Mouse (Mus musculus): Measurements from ENCODE around the gene Lrrc8d. TPM values are rescaled to one million over a fixed set of nuclear protein-coding genes. Genes with fewer than 3 reads are reported as not detected.

Gene Lrrc8d
- polyA plus RNA-seq, 1 experiment from 2014 or later = 19.2 TPM

DNA sequence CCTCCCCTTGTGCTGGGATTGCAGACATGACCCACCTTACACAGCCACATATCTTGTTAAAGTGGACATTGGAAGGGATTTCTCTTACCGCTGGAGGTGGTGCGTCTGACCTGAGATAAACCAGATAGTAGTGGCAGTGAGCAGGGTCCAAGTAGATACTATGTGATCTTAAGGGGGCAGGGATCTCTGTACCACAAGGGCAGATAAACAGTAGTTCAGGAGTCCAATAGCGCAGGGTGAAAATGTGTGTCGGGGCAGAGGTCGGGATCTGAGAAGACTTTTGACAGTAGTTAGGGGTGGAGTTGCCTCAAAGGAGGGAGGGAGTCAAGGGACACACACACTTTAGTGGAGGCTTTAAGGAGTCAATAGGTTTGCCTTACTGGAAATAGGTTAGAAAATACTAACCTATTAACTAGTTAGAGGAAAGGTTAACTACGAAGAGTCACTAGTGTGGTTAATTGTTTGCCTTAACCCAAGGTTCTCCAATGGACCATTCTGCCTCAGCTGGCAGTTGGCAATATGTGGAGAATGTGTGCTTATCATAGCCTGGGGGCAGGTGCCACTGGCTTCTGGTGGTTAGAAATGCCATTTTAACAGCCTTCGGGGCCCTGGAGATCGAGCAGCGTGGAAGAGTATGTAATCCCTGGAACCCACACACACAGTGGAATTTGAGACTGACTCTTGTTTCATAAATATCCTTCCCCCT is 3.0 kb downstream of the Lrrc8d start:
- Histone ChIP-seq H3K27ac (ENCODE audit: low read depth) (no peak overlapping the region), H3K9me3 (ENCODE audit: control insufficient read depth, low read length) (no peaks in the 10 kb centered on the region), H3K27me3 (replicated peaks; ENCODE audit: control insufficient read depth, insufficient read depth, low read length) (no peaks in the 10 kb centered on the region), H3K36me3 (ENCODE audit: control insufficient read depth, insufficient read depth, low read length) (no peaks in the 10 kb centered on the region), H3K4me2 (ENCODE audit: low read length) (no peak overlapping the region), H3K4me3 (ENCODE audit: low read depth, low read length) (no peak overlapping the region), H3K9ac (ENCODE audit: low read length) (no peak overlapping the region), H3K4me1 (replicated peaks; ENCODE audit: control insufficient read depth, insufficient read depth, low read length) (peaks cover 18% of the 10 kb centered on the region)
- 72% methylated on average over 9 of the region's 9 CpGs for WGBS
- ATAC-seq (replicated peaks; ENCODE audit: low FRiP score, low TSS enrichment, low read depth) (no peak), DNase-seq (ENCODE audit: low spot score) (no peak)

DNA sequence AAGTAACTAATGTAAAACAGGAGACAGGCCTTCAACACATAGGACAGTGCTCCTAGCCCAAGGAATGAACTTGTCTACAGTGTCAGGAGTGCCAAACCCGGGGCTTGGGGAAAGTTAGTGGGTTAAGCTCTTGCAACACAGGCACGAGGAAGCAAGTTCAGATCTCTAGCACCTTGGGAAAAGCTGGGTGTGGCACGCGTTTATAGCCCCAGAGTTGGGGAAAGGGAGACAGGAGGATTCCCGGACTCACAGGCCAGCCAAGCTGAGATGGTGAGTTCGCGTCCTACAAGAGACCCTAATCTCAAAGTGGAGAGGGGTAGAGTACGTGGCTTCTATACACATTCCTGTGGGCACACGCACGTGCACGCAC is 3.5 kb downstream of the Lrrc8d start:
- Histone ChIP-seq H3K9ac (ENCODE audit: low read length) (no peak overlapping the region), H3K36me3 (ENCODE audit: control insufficient read depth, insufficient read depth, low read length) (no peaks in the 10 kb centered on the region), H3K4me1 (replicated peaks; ENCODE audit: control insufficient read depth, insufficient read depth, low read length) (peaks cover 18% of the 10 kb centered on the region), H3K27me3 (replicated peaks; ENCODE audit: control insufficient read depth, insufficient read depth, low read length) (no peaks in the 10 kb centered on the region), H3K4me3 (ENCODE audit: low read depth, low read length) (no peak overlapping the region), H3K9me3 (ENCODE audit: control insufficient read depth, low read length) (no peaks in the 10 kb centered on the region), H3K27ac (ENCODE audit: low read depth) (no peak overlapping the region), H3K4me2 (ENCODE audit: low read length) (no peak overlapping the region)
- WGBS = 85% methylated on average over 11 of the region's 11 CpGs
- DNase-seq (ENCODE audit: low spot score) = no peak
- ATAC-seq (replicated peaks; ENCODE audit: low FRiP score, low TSS enrichment, low read depth) = no peak

DNA sequence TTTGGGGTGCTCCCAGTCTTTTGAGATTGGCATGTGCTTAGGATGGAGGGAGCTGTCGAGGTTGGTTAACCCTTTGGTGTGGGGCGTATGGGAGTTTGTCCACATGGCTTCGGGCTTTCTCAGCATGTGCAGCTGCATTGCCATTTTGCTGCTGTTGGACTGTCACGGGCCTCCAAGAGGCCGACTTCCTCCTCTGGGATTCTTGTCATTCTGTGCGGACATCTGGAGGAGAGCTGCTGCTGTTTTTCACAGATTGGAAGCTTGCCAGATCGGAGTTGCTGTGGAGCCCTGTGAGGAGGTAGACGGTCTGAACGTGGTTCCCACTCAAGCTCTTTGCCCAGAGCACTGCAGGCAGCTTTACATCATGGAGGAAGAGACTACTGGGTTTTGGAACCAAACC is 4.8 kb downstream of the Lrrc8d start:
- no peak overlapping the region for H3K9ac ChIP-seq (ENCODE audit: low read length)
- no peak overlapping the region for H3K4me3 ChIP-seq (ENCODE audit: low read depth, low read length)
- ATAC-seq (replicated peaks; ENCODE audit: low FRiP score, low TSS enrichment, low read depth) (no peak), DNase-seq (ENCODE audit: low spot score) (peak; percentile 65)
- H3K27ac ChIP-seq (ENCODE audit: low read depth) = no peak overlapping the region
- 29% methylated on average over 9 of the region's 9 CpGs for WGBS
- peaks cover 18% of the 10 kb centered on the region for H3K4me1 ChIP-seq (replicated peaks; ENCODE audit: control insufficient read depth, insufficient read depth, low read length)
- H3K36me3 ChIP-seq (ENCODE audit: control insufficient read depth, insufficient read depth, low read length) = no peaks in the 10 kb centered on the region
- H3K27me3 ChIP-seq (replicated peaks; ENCODE audit: control insufficient read depth, insufficient read depth, low read length) = no peaks in the 10 kb centered on the region
- no peak overlapping the region for H3K4me2 ChIP-seq (ENCODE audit: low read length)
- H3K9me3 ChIP-seq (ENCODE audit: control insufficient read depth, low read length) = no peaks in the 10 kb centered on the region

DNA sequence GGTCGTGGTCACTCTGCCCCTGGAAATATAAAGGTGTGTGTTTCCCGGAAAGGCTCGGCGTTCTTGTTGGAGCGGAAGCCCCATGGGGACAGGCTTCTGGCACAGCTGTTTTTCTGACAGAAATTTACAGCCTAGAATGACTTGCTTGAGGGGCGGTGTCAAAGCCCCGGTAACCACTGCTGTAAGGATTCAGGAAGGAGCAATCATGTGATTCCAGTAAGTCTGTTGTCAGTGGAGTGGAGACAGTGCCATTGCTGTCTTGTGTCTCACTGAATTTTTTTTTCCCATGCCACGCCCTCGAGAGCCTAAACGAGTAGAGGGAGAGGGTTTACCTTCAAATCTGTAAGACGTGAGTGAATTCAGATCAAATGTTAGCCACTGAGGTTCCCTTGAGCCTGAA is 6.9 kb downstream of the Lrrc8d start:
- H3K4me3 ChIP-seq (ENCODE audit: low read depth, low read length) = no peak overlapping the region
- no peak for DNase-seq (ENCODE audit: low spot score)
- H3K36me3 ChIP-seq (ENCODE audit: control insufficient read depth, insufficient read depth, low read length) = no peaks in the 10 kb centered on the region
- peaks cover 14% of the 10 kb centered on the region for H3K4me1 ChIP-seq (replicated peaks; ENCODE audit: control insufficient read depth, insufficient read depth, low read length)
- no peak for ATAC-seq (replicated peaks; ENCODE audit: low FRiP score, low TSS enrichment, low read depth)
- no peaks in the 10 kb centered on the region for H3K9me3 ChIP-seq (ENCODE audit: control insufficient read depth, low read length)
- WGBS = 74% methylated on average over 11 of the region's 11 CpGs
- no peak overlapping the region for H3K27ac ChIP-seq (ENCODE audit: low read depth)
- no peaks in the 10 kb centered on the region for H3K27me3 ChIP-seq (replicated peaks; ENCODE audit: control insufficient read depth, insufficient read depth, low read length)
- H3K9ac ChIP-seq (ENCODE audit: low read length) = no peak overlapping the region
- H3K4me2 ChIP-seq (ENCODE audit: low read length) = no peak overlapping the region

DNA sequence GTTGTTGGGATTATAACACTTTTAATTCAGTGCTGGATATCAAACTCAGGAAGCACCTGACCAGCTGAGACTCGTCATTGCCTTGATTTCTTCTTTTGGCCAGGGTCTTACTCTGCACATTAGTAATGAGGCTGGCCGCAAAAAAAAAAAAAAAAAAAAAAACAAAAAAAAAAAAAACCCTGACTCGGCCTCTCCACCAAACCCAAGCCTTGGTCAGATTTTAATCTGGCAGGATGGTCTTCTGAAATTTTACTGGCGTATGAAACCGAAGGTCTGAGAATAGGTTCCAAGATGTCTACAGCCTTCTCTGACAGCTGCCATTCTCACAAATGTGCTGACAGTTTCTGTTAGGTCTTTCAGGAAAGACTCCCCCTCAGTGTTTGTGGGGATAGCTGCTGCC is 8.5 kb downstream of the Lrrc8d start:
- no peak for ATAC-seq (replicated peaks; ENCODE audit: low FRiP score, low TSS enrichment, low read depth)
- Histone ChIP-seq H3K4me1 (replicated peaks; ENCODE audit: control insufficient read depth, insufficient read depth, low read length) (peaks cover 10% of the 10 kb centered on the region), H3K9ac (ENCODE audit: low read length) (no peak overlapping the region), H3K4me2 (ENCODE audit: low read length) (no peak overlapping the region), H3K9me3 (ENCODE audit: control insufficient read depth, low read length) (no peaks in the 10 kb centered on the region), H3K27ac (ENCODE audit: low read depth) (no peak overlapping the region), H3K4me3 (ENCODE audit: low read depth, low read length) (no peak overlapping the region), H3K36me3 (ENCODE audit: control insufficient read depth, insufficient read depth, low read length) (no peaks in the 10 kb centered on the region), H3K27me3 (replicated peaks; ENCODE audit: control insufficient read depth, insufficient read depth, low read length) (no peaks in the 10 kb centered on the region)
- DNase-seq (ENCODE audit: low spot score) = no peak
- WGBS = 78% methylated on average over 5 of the region's 5 CpGs

DNA sequence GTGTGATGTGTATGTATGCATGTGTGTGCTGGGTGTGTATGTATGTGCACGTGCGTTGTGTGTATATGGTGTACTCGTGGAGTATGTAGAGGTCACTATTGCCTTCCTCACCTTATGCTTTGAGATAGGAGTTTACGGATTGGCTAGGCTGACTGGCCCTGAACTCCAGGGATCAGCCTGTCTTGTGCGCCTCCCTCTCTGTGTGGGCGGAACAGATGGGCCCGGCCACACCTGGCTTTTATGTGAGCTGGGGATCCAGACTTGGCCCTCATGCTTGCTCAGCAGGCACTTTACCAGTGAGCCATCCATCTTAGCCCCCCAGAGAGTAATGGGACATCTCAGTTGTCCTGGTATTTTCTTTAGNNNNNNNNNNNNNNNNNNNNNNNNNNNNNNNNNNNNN is 10.7 kb downstream of the Lrrc8d start:
- peaks cover 4% of the 10 kb centered on the region for H3K4me1 ChIP-seq (replicated peaks; ENCODE audit: control insufficient read depth, insufficient read depth, low read length)
- no peak overlapping the region for H3K4me2 ChIP-seq (ENCODE audit: low read length)
- DNase-seq (ENCODE audit: low spot score) (no peak), ATAC-seq (replicated peaks; ENCODE audit: low FRiP score, low TSS enrichment, low read depth) (no peak)
- H3K9me3 ChIP-seq (ENCODE audit: control insufficient read depth, low read length) = no peaks in the 10 kb centered on the region
- H3K27me3 ChIP-seq (replicated peaks; ENCODE audit: control insufficient read depth, insufficient read depth, low read length) = no peaks in the 10 kb centered on the region
- no peaks in the 10 kb centered on the region for H3K36me3 ChIP-seq (ENCODE audit: control insufficient read depth, insufficient read depth, low read length)
- no peak overlapping the region for H3K4me3 ChIP-seq (ENCODE audit: low read depth, low read length)
- no peak overlapping the region for H3K27ac ChIP-seq (ENCODE audit: low read depth)
- no peak overlapping the region for H3K9ac ChIP-seq (ENCODE audit: low read length)
- WGBS = 90% methylated on average over 7 of the region's 7 CpGs

DNA sequence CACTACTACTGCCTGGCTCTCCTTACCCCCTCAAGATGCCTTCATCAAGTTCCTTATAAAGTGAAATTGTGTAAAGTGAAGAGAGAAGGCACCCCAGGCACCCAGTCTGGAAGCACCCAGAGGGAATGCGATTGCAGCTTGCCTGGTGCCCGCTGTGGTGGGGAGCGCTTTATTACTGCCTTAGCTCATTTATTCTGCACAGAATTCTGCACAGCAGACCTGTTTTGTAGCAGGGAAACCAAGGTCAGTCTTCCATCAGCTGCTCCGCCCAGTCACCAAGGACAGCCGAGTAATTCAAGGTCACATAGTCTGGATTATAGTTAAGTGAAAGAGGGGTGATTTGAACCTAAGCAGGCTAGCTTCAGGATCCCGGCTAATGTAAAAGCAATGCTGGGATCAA is 14.7 kb downstream of the Lrrc8d start:
- 82% methylated on average over 6 of the region's 6 CpGs for WGBS
- Histone ChIP-seq H3K9ac (ENCODE audit: low read length) (no peak overlapping the region), H3K4me1 (replicated peaks; ENCODE audit: control insufficient read depth, insufficient read depth, low read length) (peaks cover 37% of the 10 kb centered on the region), H3K27me3 (replicated peaks; ENCODE audit: control insufficient read depth, insufficient read depth, low read length) (no peaks in the 10 kb centered on the region), H3K36me3 (ENCODE audit: control insufficient read depth, insufficient read depth, low read length) (no peaks in the 10 kb centered on the region), H3K4me3 (ENCODE audit: low read depth, low read length) (no peak overlapping the region), H3K9me3 (ENCODE audit: control insufficient read depth, low read length) (no peaks in the 10 kb centered on the region), H3K4me2 (ENCODE audit: low read length) (no peak overlapping the region), H3K27ac (ENCODE audit: low read depth) (no peak overlapping the region)
- no peak for DNase-seq (ENCODE audit: low spot score)
- no peak for ATAC-seq (replicated peaks; ENCODE audit: low FRiP score, low TSS enrichment, low read depth)

DNA sequence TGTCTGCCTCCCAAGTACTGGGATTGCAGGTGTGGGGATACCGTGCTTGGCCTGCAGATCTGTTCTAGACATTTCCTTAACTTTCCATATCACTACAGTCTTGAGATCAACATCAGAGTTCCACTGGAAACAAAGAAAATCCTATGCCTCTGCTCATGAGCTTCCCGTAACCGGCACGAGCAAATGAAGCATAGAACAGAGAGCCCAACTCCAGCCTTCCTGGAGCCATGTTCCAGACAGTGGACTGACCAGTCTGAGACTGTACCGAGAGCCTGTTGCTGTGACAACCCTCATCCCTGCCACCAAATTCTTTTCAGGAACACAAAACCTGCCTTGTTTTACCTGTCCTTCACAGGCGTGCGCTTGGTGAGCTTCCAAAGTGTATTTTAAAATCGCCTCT is 15.3 kb downstream of the Lrrc8d start:
- WGBS = 88% methylated on average over 8 of the region's 8 CpGs
- Histone ChIP-seq H3K4me2 (ENCODE audit: low read length) (no peak overlapping the region), H3K27me3 (replicated peaks; ENCODE audit: control insufficient read depth, insufficient read depth, low read length) (no peaks in the 10 kb centered on the region)

DNA sequence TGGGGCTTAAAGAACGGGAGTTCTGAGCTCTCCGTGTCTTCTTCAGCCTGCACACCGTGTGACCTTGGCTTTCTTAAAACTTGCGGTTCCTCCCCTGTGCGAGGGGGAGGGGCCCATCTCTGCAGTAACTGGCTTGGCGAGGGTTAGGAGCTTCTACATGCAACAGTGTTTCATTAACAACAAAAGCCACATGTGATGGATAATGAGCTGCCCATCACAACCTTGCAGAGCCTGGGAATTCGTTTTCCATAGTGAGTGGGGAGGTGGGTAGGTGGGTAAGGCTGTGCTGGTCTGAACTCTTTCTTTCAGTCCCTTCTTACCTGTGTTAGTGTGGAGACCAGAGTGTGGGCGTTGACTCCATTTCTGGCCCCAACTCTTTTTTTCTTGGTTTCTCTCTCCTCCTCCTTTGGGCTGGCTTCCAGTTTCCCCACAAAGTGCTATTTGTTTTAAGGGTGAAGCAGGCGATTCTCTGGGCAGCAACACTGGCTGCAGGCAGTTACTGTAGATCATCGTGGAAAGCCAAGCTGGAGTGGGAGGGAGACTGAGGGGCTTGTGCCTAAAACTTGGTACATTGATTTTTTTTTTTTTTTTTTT is 15.9 kb downstream of the Lrrc8d start:
- H3K36me3 ChIP-seq (ENCODE audit: control insufficient read depth, insufficient read depth, low read length) = no peaks in the 10 kb centered on the region
- ATAC-seq (replicated peaks; ENCODE audit: low FRiP score, low TSS enrichment, low read depth) (no peak; the same call in 1 of the 2 replicates), DNase-seq (ENCODE audit: low spot score) (peak; percentile 57)
- no peaks in the 10 kb centered on the region for H3K9me3 ChIP-seq (ENCODE audit: control insufficient read depth, low read length)
- no peak overlapping the region for H3K4me2 ChIP-seq (ENCODE audit: low read length)
- WGBS = 39% methylated on average over 10 of the region's 10 CpGs
- no peak overlapping the region for H3K9ac ChIP-seq (ENCODE audit: low read length)
- no peak overlapping the region for H3K4me3 ChIP-seq (ENCODE audit: low read depth, low read length)
- H3K27ac ChIP-seq (ENCODE audit: low read depth) = peak overlapping the region; percentile 6; the same call in 1 of the 2 replicates
- H3K4me1 ChIP-seq (replicated peaks; ENCODE audit: control insufficient read depth, insufficient read depth, low read length) = peaks cover 41% of the 10 kb centered on the region
- H3K27me3 ChIP-seq (replicated peaks; ENCODE audit: control insufficient read depth, insufficient read depth, low read length) = no peaks in the 10 kb centered on the region

More for the DNA sequence above, 15.3 kb downstream of the Lrrc8d start:
- Histone ChIP-seq H3K27ac (ENCODE audit: low read depth) (peak overlapping the region; percentile 6; the same call in 1 of the 2 replicates), H3K9me3 (ENCODE audit: control insufficient read depth, low read length) (no peaks in the 10 kb centered on the region), H3K9ac (ENCODE audit: low read length) (no peak overlapping the region), H3K36me3 (ENCODE audit: control insufficient read depth, insufficient read depth, low read length) (no peaks in the 10 kb centered on the region), H3K4me1 (replicated peaks; ENCODE audit: control insufficient read depth, insufficient read depth, low read length) (peaks cover 41% of the 10 kb centered on the region), H3K4me3 (ENCODE audit: low read depth, low read length) (no peak overlapping the region)
- ATAC-seq (replicated peaks; ENCODE audit: low FRiP score, low TSS enrichment, low read depth) (no peak), DNase-seq (ENCODE audit: low spot score) (no peak)
